Mouse (Mus musculus) hindbrain, embryonic 15.5 days (tissue): ENCODE results near the gene Chst5. TPM values are rescaled to one million over a fixed set of nuclear protein-coding genes. Genes with fewer than 3 reads are reported as not detected.

ENCODE experiments used
- ATAC-seq: fragments of 200-750 bp; cut with Nextera tagmentation; 2 replicates; pipeline ENCODE4 v1.8.0; 2017; ENCODE audit warnings: low read depth, moderate number of reproducible peaks, moderate TSS enrichment; ENCODE audit not compliant: low FRiP score
- H3K27ac ChIP-seq: fragments of 300-500 bp; sonication (generic); replicated peaks from 2 replicates; pipeline ENCODE4 v1.5.1; 2015; ENCODE audit warnings: mild to moderate bottlenecking, inconsistent platforms
- H3K27me3 ChIP-seq: fragments of 300-500 bp; sonication (generic); 2 replicates; pipeline ENCODE4 v1.6.1; 2015; ENCODE audit warnings: control low read depth, inconsistent platforms
- H3K36me3 ChIP-seq: fragments of 300-500 bp; sonication (generic); 2 replicates; pipeline ENCODE4 v1.6.1; 2015; ENCODE audit warnings: control low read depth, inconsistent platforms
- H3K4me1 ChIP-seq: fragments of 300-500 bp; sonication (generic); replicated peaks from 2 replicates; pipeline ENCODE4 v1.6.1; 2015; ENCODE audit warnings: control low read depth, inconsistent platforms
- H3K4me2 ChIP-seq: fragments of 300-500 bp; sonication (generic); 2 replicates; pipeline ENCODE4 v1.6.1; 2015; ENCODE audit warnings: moderate library complexity, mild to moderate bottlenecking, inconsistent platforms
- H3K4me3 ChIP-seq: fragments of 300-500 bp; sonication (generic); 2 replicates; pipeline ENCODE4 v1.5.1; 2015; ENCODE audit warnings: mild to moderate bottlenecking, inconsistent platforms
- H3K9ac ChIP-seq: fragments of 300-500 bp; sonication (generic); 2 replicates; pipeline ENCODE4 v1.6.1; 2015; ENCODE audit warnings: inconsistent platforms
- H3K9me3 ChIP-seq: fragments of 300-500 bp; sonication (generic); 2 replicates; pipeline ENCODE4 v1.6.1; 2016; ENCODE audit warnings: control low read depth, inconsistent platforms
- WGBS: fragments of 180-500 bp; shearing (Covaris S2); methylation state at CpG from one replicate; pipeline ENCODE4 v1.1.7; 2015; 5-methylcytosine and 5-hydroxymethylcytosine counted together
- polyA plus RNA-seq: library from polyadenylated mRNA; unstranded; fragments of >200 nt; fragmentation: Nextera tagmentation; extraction: Ambion mirVana; gene quantifications from 2 replicates; pipeline ENCODE4 v1.2.1, GENCODE M21; 2015

Chst5 gene
- polyA plus RNA-seq, 1 experiment from 2014 or later = 3.2 TPM

- peak overlapping the region; percentile 72 for H3K4me2 ChIP-seq
- no peaks in the 10 kb centered on the region for H3K9me3 ChIP-seq
- H3K36me3 ChIP-seq = no peaks in the 10 kb centered on the region
- peak; percentile 42 for ATAC-seq
- peaks cover 49% of the 10 kb centered on the region for H3K27me3 ChIP-seq
- 11% methylated on average over 86 of the region's 86 CpGs for WGBS
- H3K4me1 ChIP-seq = peaks cover 11% of the 10 kb centered on the region
- H3K9ac ChIP-seq = peak overlapping the region; percentile 20; the same call in 1 of the 2 replicates
- no peak overlapping the region for H3K27ac ChIP-seq
- peak overlapping the region; percentile 38 for H3K4me3 ChIP-seq
Measured at GRCm38 (mm10) chr8:111889931-111890910, 20.0 kb downstream of the Chst5 start.

GRCm38 (mm10) chr8:111888091-111888650 is 22.1 kb downstream of the Chst5 start:
- Histone ChIP-seq H3K4me2 (no peak overlapping the region), H3K4me1 (peaks cover 11% of the 10 kb centered on the region), H3K36me3 (no peaks in the 10 kb centered on the region), H3K27ac (no peak overlapping the region), H3K9me3 (no peaks in the 10 kb centered on the region), H3K9ac (no peak overlapping the region), H3K27me3 (peaks cover 49% of the 10 kb centered on the region), H3K4me3 (no peak overlapping the region)
- ATAC-seq = no peak
- 56% methylated on average over 7 of the region's 7 CpGs for WGBS

DNA sequence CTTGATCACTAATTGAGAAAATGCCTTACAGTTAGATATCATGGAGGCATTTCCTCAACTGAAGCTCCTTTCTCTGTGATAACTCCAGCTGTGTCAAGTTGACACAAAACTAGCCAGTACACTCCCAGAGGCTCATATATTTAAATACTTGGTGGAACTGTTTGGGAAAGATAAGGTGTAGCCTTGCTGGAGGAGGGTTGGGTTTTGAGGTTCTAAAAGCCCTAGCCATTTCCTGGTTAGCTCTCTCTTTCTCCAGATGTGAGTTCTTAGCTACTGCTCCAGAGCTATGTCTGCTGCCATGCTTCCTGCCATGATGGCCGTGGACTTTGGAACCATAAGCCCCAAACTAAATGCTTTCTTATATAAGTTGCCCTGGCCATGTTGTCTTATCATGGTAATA is 22.8 kb downstream of the Chst5 start:
- Histone ChIP-seq H3K36me3 (no peaks in the 10 kb centered on the region), H3K9ac (no peak overlapping the region), H3K4me2 (no peak overlapping the region), H3K9me3 (no peaks in the 10 kb centered on the region), H3K27ac (no peak overlapping the region), H3K27me3 (peaks cover 46% of the 10 kb centered on the region), H3K4me3 (no peak overlapping the region), H3K4me1 (peaks cover 11% of the 10 kb centered on the region)
- ATAC-seq = no peak
- WGBS = 88% methylated on average over 1 of the region's 1 CpGs

- no peak overlapping the region for H3K4me3 ChIP-seq
- peaks cover 10% of the 10 kb centered on the region; the same call in 1 of the 2 replicates for H3K27me3 ChIP-seq
- H3K4me1 ChIP-seq = no peaks in the 10 kb centered on the region
- no peak overlapping the region for H3K27ac ChIP-seq
- ATAC-seq = no peak
- no peaks in the 10 kb centered on the region for H3K36me3 ChIP-seq
- no peak overlapping the region for H3K9ac ChIP-seq
- 90% methylated on average over 4 of the region's 4 CpGs for WGBS
- H3K9me3 ChIP-seq = no peaks in the 10 kb centered on the region
- no peak overlapping the region for H3K4me2 ChIP-seq
Measured at GRCm38 (mm10) chr8:111883615-111884014, 26.6 kb downstream of the Chst5 start.

GRCm38 (mm10) chr8:111881591-111881990 is 28.7 kb downstream of the Chst5 start:
- H3K4me2 ChIP-seq = no peak overlapping the region
- H3K4me3 ChIP-seq = no peak overlapping the region
- no peak overlapping the region for H3K27ac ChIP-seq
- no peaks in the 10 kb centered on the region for H3K36me3 ChIP-seq
- 8% methylated on average over 2 of the region's 2 CpGs for WGBS
- ATAC-seq = no peak
- H3K9me3 ChIP-seq = no peaks in the 10 kb centered on the region
- no peaks in the 10 kb centered on the region for H3K4me1 ChIP-seq
- no peak overlapping the region for H3K9ac ChIP-seq
- H3K27me3 ChIP-seq = no peaks in the 10 kb centered on the region

DNA sequence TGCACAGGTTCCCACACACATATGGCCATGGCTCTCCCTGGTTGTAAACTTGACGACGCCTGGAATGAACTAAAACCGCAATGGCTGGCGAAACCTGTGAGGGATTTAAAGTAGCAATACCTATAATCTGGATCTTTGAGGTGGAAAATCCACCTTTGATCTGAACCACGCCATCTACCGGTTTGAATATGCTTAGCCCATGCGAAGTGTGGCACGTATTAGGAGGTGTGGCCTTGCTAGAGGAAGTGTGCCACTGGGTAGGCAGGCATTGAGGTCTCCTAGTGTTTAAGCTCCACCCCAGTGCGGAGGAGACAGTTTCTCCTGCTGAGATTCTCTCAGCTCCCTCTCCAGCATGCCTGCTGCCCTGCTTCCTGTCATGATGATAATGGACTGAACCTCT is 32.5 kb downstream of the Chst5 start:
- no peaks in the 10 kb centered on the region for H3K36me3 ChIP-seq
- H3K27me3 ChIP-seq = no peaks in the 10 kb centered on the region
- ATAC-seq = no peak
- H3K4me3 ChIP-seq = no peak overlapping the region
- 62% methylated on average over 9 of the region's 9 CpGs for WGBS
- peaks cover 8% of the 10 kb centered on the region for H3K4me1 ChIP-seq
- no peak overlapping the region for H3K4me2 ChIP-seq
- H3K9ac ChIP-seq = no peak overlapping the region
- H3K27ac ChIP-seq = no peak overlapping the region
- no peaks in the 10 kb centered on the region for H3K9me3 ChIP-seq

DNA sequence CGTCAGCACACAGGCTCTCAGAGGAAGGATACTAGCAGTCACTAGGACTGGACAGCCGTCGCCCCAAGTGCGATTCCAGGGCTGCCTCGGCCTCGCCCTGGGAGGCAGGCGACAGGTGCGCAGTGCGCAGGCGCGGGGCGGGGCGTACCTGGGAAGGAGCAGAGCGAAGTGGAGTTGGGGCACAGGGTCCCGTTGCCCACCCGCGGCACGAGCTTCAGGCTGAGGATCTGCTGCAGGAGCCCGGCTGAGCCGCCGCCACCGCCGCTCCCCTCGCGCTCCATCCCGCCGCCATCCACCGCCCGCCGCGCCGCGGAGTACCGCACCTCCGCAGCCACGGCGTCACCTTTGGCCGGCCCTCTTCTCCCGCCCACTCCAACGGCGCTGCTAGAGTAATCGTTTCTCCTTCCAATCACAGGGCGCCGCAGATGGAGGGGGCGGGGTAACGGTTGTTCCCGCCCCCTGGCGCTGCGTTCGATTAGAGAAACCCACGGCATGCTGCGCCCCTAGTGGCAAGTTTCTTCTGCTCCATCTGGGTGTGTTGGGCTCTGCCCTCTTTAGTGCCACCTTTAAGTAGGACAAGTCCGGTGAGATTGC is 33.8 kb downstream of the Chst5 start, which contains the start of gene Tmem170:
Tmem170 (minus strand) TSS at position 396 of the 594 bp plus-strand sequence.
- H3K9ac ChIP-seq = peak within 1 kb of the TSS; percentile 64
- H3K9me3 ChIP-seq = no peaks in the 10 kb centered on the region
- peak; percentile 99 for ATAC-seq
- H3K36me3 ChIP-seq = no peaks in the 10 kb centered on the region
- peaks cover 8% of the 10 kb centered on the region for H3K4me1 ChIP-seq
- H3K27me3 ChIP-seq = no peaks in the 10 kb centered on the region
- peak within 1 kb of the TSS; percentile 62 for H3K4me2 ChIP-seq
- under 1% methylated on average over 31 of the region's 53 CpGs for WGBS
- peak within 1 kb of the TSS; percentile 88 for H3K27ac ChIP-seq
- H3K4me3 ChIP-seq = peak within 1 kb of the TSS; percentile 82

DNA sequence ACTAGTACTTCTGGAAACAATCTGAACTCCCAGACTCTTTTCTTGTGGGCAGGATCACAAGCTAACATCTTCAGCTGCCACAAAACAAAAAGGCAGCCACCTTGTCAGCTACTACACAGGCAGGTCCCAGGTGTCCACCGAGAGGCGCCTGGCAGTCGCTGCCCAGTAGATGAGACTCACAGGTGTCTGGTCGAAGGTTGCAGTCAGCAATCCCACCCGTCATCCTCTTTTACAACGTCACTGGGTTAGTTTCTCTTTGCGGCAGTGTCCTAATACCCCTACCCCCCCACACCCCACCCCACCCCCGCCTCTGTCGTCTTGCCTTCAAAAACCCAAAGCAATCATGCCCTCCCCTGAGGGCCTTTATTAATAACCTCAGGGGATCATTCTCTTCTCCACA is 34.5 kb downstream of the Chst5 start:
- H3K4me2 ChIP-seq = peak overlapping the region; percentile 62
- H3K9ac ChIP-seq = peak overlapping the region; percentile 64
- WGBS = 32% methylated on average over 9 of the region's 9 CpGs
- no peak overlapping the region for H3K27ac ChIP-seq
- no peaks in the 10 kb centered on the region for H3K27me3 ChIP-seq
- peak overlapping the region; percentile 82 for H3K4me3 ChIP-seq
- peaks cover 8% of the 10 kb centered on the region for H3K4me1 ChIP-seq
- H3K9me3 ChIP-seq = no peaks in the 10 kb centered on the region
- ATAC-seq = no peak
- no peaks in the 10 kb centered on the region for H3K36me3 ChIP-seq

DNA sequence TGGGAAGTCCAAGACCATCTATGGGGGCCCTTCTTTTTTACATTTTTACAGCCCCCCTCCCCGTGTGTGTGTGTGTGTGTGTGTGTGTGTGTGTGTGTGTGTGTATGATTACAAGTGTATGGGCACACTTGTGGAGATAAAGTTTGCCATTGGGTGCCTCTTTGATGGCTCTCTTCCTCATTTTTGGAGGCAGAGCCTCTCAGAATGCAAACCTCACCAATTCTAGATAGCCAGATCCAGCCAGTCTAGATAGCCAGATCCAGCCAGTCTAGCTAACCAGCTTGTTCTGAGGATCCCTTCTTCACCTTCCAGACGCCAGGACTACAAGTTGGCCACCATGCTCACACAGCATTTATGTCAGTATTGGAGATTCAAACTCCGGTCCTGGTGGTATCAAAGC is 39.0 kb downstream of the Chst5 start:
- no peak for ATAC-seq
- Histone ChIP-seq H3K27me3 (no peaks in the 10 kb centered on the region), H3K36me3 (no peaks in the 10 kb centered on the region), H3K4me2 (no peak overlapping the region), H3K9me3 (no peaks in the 10 kb centered on the region), H3K4me1 (peaks cover 8% of the 10 kb centered on the region), H3K4me3 (no peak overlapping the region), H3K27ac (no peak overlapping the region), H3K9ac (no peak overlapping the region)
- over 99% methylated on average over 3 of the region's 3 CpGs for WGBS

GRCm38 (mm10) chr8:111870379-111870778 is 39.9 kb downstream of the Chst5 start:
- ATAC-seq = no peak
- Histone ChIP-seq H3K27ac (no peak overlapping the region), H3K9me3 (no peaks in the 10 kb centered on the region), H3K9ac (no peak overlapping the region), H3K4me3 (no peak overlapping the region), H3K36me3 (peaks cover 7% of the 10 kb centered on the region; the same call in 1 of the 2 replicates), H3K4me1 (peaks cover 2% of the 10 kb centered on the region; the same call in 1 of the 2 replicates), H3K4me2 (no peak overlapping the region), H3K27me3 (no peaks in the 10 kb centered on the region)
- 89% methylated on average over 3 of the region's 3 CpGs for WGBS

GRCm38 (mm10) chr8:111868664-111869063 is 41.6 kb downstream of the Chst5 start:
- no peak overlapping the region for H3K4me2 ChIP-seq
- WGBS = 66% methylated on average over 2 of the region's 2 CpGs

GRCm38 (mm10) chr8:111865857-111866256 is 44.4 kb downstream of the Chst5 start:
- Histone ChIP-seq H3K27me3 (no peaks in the 10 kb centered on the region), H3K9ac (no peak overlapping the region), H3K4me2 (no peak overlapping the region), H3K9me3 (no peaks in the 10 kb centered on the region), H3K4me3 (no peak overlapping the region), H3K36me3 (peaks cover 7% of the 10 kb centered on the region; the same call in 1 of the 2 replicates), H3K4me1 (no peaks in the 10 kb centered on the region), H3K27ac (no peak overlapping the region)
- no peak for ATAC-seq
- WGBS = 89% methylated on average over 6 of the region's 6 CpGs

More at GRCm38 (mm10) chr8:111868664-111869063, 41.6 kb downstream of the Chst5 start:
- no peak overlapping the region for H3K9ac ChIP-seq
- no peak for ATAC-seq
- no peak overlapping the region for H3K27ac ChIP-seq
- no peaks in the 10 kb centered on the region for H3K9me3 ChIP-seq
- H3K4me3 ChIP-seq = no peak overlapping the region
- no peaks in the 10 kb centered on the region for H3K27me3 ChIP-seq
- peaks cover 7% of the 10 kb centered on the region; the same call in 1 of the 2 replicates for H3K36me3 ChIP-seq
- H3K4me1 ChIP-seq = no peaks in the 10 kb centered on the region
